Mouse (Mus musculus) C2C12 (cell line): Measurements from ENCODE around the gene Spa17.

Experiments used
- CEBPB ChIP-seq: IDR thresholded peaks from one replicate; pipeline ENCODE4 v1.6.1; 2011; ENCODE audit warnings: low read depth, mild to moderate bottlenecking, control low read depth, moderate library complexity
- CTCF ChIP-seq: IDR thresholded peaks from one replicate; pipeline ENCODE4 v1.5.1; 2011; ENCODE audit not compliant: control insufficient read depth, insufficient read depth, insufficient read length
- FOSL1 ChIP-seq: IDR thresholded peaks from one replicate; pipeline ENCODE4 v1.8.0; 2011; ENCODE audit warnings: mild to moderate bottlenecking, low read length; ENCODE audit not compliant: poor library complexity, insufficient read depth, severe bottlenecking
- MAX ChIP-seq: IDR thresholded peaks from one replicate; pipeline ENCODE4 v1.6.1; 2011; ENCODE audit warnings: mild to moderate bottlenecking, control low read depth
- MYOD1 ChIP-seq: IDR thresholded peaks from one replicate; pipeline ENCODE4 v1.6.1; 2011; ENCODE audit warnings: low read depth; ENCODE audit not compliant: control insufficient read depth, insufficient read length
- MYOG ChIP-seq: IDR thresholded peaks from one replicate; pipeline ENCODE4 v1.6.1; 2011; ENCODE audit not compliant: control insufficient read depth, insufficient read length; ENCODE audit errors: extremely low read depth
- USF1 ChIP-seq: IDR thresholded peaks from one replicate; pipeline ENCODE4 v1.6.1; 2011; ENCODE audit warnings: low read depth, mild to moderate bottlenecking, control low read depth, moderate library complexity

DNA sequence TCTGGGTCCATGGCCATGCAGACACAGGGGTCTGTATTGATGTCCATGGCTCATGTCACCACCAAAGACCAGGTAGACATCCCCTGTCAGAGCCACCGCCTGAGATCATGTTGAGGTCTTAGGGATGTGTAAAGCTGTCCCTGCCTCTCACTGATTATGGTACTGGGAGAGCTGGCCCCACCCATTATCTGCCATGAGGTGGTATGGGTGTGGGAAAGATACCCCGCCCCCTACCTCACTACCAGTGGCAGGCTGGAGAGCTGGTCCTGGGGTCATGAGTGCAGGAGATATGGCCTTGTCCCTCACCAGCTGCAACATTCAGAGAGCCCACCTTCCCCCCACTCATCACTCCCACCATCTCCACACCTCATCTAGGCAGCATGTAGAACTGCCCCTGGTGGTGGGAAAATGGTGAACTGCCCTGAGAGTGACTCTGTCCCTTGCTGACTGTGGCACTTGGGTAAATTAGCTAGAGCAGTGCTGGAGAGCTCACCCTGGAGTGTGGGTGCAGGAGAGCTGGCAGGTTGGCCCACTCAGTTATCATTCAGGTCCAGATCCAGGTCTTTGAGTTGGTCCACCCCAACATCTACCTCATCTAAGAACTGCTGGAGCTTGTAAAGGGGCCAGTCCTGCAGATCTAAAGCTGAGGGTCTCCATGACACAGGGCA, 12.8 kb downstream of the Spa17 start:
- TF ChIP-seq MAX: no peak
- TF ChIP-seq CEBPB: no peak
- no peak for TF ChIP-seq CTCF
- no peak for TF ChIP-seq USF1
- TF ChIP-seq MYOG: no peak
- no peak for TF ChIP-seq MYOD1
- TF ChIP-seq FOSL1: no peak
